Mouse (Mus musculus): Measurements from ENCODE around the gene Cpox.
"Not testable (repeated sequence)": the region's sequence is repeated elsewhere in the genome, so short reads cannot be mapped to it uniquely, and the experiment has no call there.

Cpox gene

DNA sequence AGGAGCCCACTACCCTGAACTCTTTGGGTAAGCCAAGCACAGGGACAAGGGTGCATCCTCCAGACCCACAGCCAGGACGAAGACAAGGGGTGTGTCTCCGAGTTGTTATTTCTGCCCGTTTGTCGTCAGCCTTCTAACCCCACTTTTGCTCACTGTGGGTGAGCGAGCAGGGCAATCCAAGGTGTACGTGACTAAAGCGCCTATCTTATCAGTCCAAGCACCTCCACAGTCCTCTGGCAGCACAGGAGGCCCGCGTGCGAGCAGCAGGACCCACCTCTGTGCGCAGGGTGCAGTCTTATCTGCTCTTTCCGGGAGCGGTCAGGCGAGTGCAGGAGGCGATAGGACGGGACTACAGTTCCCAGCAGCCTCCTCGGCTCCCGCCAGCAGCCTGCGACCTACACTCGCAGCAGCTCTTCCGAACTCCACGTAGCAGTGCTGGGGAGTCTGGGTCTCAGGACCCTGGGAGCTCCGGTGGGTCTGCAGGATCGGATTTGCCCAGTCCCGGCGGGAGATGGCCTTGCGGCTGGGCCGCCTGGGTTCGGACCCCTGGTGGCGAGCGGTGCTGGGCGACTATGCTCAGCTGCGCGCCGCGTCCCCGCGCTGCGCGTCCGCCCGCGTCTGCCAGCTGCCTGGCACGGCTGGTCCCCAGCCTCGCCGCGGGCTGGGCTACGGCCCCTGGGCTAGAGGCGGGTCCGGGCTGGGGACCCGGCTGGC is at the start of gene Cpox:
Gene Cpox (plus strand): TSS at position 376 of the 714 bp plus-strand sequence.
- DNase-seq = peak; percentile 82

DNA sequence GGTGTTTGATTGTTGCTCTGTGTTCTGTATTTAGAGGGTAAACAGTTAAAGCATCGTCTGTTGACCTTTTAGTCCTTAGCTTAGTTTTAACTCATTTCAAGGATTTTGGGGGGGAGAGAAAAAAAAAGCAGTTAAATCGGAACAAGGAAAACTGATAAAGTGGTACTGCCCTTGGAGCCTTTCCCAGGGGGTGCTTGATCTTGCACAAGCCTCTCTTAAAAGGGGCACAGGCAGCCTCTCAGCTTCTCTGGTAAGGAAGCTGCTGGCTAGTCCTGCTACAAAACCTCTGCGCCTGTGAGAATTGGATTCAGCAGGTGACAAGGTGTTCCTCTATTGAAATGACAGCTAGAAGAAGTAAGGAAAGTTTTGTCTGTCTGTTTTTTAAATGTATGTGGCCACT is 47.7 kb upstream of the Cpox start:
- DNase-seq = peak; percentile 73

DNA sequence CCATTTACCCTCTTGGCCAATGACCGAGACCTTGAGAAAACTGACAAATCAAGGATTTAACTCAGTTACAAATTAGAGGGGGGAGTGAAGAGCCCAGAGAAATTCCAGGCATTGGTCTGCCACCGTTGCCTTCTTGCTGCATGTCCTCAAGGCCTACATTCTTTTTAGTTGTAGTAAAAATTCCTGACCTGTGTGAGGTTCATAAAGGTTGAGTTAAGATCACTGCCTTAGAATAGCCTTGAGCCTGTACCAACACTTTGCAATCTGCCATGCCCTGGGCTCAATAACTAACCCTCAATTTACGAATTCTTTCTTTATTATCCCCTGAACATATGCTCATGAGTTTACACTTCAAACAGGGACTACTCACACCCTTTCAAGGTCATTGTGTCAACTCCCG is 47.0 kb upstream of the Cpox start:
- DNase-seq = no peak

DNA sequence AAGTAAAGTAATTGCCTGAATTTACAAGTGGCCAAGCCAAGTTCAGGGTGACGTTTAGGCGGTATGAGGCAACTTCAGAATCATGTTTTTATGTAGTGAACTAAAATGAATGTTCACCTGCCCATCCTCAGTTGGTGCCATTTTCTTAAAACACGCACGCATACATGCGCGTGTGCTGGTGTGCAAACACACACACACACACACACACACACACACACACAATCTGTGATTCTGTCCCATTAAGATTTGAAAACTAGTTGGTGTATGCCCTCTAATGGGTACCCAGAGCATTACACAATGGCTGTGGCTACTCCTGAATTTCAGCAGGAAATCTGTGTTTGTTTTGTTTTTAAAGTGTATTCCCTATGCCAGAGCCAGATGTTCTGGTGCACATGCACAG is 46.1 kb upstream of the Cpox start:
- peak; percentile 81 for DNase-seq

DNA sequence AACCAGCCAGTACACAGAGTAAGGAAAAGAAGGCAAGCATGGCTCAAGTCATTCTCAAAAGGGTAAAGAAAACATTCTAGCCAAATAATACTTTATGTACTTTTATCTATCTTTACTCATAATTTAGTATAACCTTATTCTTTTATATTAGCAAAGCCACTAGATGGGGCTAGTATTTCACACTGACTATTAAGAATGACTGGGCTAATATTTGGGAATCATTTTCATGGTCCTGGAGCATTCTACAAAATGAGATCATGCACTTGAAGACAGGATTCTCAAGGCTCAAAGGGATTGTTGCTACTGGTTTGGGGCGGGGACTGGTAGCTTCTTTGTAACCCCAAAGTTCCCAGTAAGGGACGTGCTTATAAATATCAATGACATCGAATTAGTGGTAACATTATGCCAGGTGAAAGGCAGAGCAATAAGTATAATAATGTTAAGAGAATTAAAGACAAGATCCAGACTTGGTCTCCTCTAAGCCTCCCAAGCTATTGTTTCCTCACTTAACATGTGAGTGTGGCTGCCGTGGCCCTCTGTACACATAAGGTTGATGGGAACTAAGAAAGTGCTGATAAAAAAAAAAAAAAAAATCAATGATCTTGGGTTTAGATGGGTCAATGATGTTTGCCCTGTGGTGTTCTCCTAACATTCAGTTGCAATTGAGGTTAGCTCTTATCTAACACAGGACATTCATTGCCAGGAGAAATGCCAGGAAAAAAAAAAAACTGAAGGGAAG is 42.3 kb upstream of the Cpox start:
- DNase-seq = no peak

DNA sequence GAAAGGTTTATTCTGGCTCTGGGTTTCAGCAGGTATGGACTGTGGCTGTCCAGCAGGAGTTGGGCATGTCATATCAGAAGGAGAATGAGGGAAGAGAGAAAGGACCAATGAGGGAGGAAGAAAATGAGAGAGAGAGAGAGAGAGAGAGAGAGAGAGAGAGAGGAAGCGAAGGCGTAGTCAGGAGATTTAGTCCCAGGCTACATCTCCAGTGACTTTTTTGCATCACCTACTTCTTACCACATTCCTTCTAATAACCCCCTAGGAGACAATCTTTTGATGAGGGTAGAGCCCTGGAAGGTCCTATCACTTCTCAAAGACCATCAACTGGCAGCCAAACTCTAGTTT is 41.8 kb upstream of the Cpox start:
- no peak for DNase-seq

DNA sequence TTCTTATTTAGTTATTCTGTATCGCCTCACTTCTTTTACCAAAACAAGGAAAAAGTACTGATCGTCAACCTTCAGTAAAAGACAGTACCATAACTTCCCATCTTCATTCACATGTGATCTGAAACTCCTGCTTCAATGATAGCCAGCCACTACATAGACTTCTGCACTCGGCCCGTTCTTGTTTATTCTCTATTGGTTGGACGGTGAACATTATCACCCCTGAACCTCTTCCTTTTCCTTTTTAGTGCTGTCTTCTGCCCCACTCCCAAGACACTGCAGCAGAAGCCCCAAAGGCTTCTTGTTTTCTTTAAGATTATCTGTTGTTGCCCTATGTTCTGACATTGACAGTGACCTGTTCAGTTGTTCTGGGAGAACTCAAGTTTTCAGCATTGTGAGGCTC is 41.1 kb upstream of the Cpox start:
- no peak for DNase-seq

DNA sequence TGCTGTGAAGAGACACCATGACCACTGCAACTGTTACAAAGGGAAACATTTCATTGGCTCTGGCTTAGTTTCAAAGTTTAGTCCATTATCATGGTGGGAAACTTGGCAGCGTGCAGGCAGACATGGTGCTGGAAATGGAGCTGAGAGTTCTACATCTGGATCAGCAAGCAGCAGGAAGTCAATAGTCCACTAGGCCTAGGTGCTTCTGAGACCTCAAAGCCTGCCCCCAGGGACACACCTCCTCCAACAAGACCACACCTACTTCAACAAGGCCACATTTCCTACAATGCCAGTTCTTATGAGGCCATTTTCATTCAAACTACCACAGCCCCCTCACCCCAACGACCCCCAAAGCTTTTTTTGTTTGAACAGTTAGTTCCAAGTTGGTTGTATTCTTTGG is 40.4 kb upstream of the Cpox start:
- no peak for DNase-seq

DNA sequence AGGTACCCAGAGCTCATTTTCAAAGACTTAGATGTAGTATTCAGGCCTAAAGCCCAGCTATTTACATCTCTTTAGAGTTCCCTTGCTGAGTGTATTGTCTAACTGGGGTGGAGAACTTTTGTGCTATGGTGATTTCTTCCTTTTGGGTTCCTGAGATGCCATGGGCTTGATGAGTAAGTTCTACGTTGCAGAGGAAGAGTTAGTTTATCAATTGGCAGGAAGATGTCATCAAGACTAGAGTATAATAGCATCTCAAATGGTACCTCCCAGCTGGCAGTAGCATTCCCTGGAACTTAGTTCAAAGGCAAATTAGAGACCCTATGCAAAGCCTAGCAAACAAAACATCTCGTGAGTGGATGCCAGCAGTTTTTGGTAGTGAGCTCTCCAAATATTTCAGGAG is 34.2 kb upstream of the Cpox start:
- DNase-seq = peak; percentile 17

DNA sequence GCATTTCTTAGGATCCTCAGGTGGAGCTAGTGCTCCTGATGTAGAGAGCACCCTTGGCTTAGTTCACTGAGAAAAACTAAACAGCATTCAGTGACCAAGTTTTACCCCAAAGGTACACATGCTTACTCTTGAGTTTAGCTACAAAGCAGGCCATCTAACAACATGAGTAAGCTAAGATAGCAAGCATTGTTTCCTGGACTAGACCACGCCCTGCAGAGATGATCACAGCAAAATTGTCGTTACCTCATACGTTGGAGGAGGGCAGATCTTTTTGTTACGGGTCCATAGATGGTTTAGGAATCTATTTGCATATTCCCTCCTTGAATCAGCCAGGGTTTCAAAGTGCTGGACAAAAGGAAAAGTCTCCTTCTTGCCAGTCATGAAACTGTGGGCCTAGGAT is 32.6 kb upstream of the Cpox start:
- DNase-seq = no peak

DNA sequence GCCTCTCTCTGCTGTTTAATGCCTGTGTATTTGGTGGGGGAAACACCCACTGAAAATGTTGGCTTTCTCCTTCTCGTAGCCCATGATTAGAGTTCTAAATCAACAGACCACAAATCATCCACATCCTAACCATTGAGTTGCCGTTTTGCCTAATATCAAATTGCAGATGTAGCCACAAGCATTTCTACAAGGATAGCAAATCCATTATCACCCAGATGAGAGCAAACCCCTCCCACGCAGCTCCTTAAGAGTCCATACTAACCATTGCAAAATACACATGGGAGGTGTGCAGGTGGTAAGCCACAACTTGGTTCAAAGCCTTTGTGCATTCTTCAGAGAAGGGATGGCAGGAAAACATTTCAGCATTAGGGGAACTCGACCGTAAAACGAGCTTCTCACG is 32.1 kb upstream of the Cpox start:
- no peak for DNase-seq

DNA sequence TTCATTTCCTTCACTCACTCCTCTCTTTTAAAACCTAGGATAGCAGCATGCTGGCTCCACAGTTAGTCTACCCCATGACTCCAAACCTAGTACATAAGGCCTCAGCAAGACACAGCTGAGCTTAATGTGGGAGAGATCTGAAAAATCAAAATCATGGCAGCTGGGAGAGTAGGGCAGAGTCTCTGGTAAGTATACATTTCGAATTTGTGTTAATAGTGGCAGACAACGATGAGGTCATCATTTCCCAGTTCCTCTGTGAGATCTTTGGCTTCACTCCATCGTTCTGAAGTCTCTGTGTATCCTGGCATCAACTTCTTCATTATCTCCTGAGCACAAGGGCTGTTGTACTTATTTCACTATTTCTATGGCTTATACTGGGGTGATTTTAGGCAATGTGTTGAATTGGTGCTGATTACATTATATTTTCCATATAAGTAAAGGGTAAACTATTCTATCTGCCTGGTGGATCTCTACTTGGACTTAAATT is 31.4 kb upstream of the Cpox start, which contains the start of gene E330017A01Rik:
Gene E330017A01Rik (minus strand): TSS at position 51 of the 487 bp plus-strand sequence.
- peak; percentile 8 for DNase-seq

DNA sequence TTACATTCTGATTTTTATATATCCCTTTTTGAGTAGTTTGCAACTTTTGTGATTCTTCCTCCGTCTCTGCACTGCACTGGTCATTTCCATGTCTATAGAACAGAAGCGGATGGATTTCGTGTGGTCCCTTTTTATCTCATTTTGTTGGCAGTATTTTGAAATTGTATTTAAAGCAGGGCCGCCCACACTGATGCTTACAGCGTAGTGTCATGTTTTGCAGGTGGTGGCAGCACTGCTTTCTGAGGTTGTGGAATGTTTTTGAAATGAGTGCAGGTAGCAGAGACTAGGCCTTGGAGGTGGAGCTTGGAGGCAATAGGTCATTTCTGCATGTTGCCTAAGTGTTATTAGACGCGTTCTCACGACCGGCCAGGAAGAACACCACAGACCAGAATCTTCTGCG is 20.1 kb upstream of the Cpox start:
- DNase-seq = no peak

DNA sequence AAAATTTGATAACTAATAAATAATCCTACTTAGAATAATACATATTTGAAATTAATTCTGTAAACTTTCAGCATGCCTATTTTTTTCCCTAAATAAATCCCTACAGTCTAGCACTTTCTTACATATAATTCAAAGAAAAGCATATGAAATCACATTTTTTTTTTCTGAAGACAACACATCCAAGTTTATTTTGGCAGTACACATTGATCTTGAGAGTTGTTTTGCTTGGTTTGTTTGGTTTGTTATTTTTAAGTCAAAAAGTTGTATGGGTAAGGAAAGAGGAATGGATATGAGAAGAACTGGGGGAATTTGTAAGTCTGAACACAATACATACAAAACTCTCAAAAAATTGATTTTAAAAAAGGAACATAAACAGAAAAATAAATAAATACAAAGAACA is 14.3 kb upstream of the Cpox start:
- DNase-seq = no peak

DNA sequence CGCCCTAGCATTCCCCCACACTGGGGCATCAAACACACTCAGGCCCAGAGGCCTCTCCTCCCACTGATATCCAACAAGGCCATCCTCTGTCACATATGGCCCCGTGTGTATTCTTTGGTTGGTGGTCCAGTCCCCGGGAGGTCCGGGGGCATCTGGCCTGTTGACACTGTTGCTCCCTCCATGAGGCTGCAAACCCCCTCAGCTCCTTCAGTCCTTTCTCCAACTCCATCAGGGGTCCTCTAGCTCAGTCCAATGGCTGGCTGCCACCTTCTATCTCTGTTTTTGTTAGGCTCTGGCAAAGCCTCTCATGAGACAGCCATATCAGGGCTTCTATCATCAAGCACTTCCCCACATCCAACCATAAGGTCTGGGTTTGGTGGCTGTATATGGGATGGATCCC is 13.6 kb upstream of the Cpox start:
- DNase-seq = no peak

DNA sequence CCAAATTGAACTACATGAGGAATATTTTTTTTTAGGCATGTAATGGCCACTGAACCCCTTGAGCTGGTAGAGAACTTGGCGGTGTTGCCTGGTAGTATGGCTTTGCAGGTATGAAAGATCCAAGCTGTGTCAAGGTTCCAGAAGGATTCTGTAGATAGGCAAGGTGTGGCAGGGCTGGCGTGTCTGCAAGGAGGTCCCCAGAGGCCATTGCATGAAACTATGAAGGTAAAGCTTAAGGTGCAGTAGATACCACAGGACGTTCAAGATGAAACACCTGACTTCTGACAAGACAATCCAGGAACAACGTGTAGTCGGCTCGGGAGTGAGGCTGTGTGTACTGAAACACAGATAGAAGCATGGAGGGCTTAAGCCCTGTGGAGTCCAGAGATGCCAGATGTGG is 11.4 kb upstream of the Cpox start:
- DNase-seq = no peak

DNA sequence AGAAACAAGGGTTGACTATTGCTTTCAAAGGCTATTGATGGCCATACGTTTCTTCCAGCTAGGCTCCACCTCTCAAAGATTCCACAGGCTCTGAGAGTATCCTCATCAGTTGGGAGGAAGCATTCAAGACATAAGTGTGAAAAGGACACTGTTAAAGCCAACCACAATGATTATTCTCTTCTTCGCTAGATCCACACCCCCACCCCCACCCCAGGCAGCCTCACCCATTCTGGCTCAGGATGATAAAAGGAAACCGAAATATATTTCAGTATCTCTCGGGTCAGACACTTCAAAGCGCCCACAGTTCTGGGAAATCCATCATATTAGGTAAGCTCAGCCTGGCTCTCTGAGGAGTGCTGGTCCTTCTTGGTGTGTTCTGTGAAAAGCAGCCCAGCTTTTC is 8.3 kb upstream of the Cpox start:
- DNase-seq = no peak

DNA sequence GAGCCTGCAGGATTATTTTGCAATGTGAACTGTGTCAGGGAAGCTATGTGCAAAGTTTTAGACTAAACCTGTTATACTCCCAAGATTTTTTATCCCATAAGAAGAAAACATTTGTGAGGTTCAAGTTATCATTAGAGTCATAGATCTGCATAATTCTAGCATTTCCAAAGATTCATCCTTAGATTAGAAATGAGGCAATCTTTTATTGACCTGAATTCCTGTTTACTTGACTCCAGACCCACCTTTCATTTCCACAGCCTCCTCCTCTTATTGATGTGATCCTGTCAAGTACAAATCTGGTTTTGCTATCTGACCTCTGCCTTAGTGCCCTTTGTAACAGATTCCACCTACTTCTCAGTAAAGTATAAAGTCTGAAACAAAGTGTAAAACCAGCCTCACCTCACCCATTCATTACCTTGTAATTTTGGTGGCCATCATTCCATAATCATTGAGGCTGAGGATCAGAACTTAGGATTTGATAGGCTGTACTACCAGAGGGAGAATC is 7.8 kb upstream of the Cpox start:
- DNase-seq = no peak

DNA sequence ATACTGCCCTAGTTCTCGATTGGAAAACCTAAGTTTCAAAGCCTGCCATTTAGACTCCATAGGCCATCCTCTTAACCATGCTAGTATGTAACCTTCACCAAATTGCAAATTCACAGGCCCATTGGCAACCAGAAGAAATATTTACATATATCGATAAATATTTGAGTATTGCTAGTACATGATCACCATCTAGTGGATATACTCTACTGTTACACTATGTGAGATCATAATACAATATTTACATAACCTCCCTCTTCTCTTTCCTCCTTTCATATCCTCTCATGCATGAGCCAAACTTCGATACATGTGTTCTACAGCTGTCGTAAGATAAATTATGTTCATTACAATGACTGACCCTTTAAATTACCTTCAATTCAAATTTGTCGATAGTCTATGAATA is 7.1 kb upstream of the Cpox start:
- no peak for DNase-seq

DNA sequence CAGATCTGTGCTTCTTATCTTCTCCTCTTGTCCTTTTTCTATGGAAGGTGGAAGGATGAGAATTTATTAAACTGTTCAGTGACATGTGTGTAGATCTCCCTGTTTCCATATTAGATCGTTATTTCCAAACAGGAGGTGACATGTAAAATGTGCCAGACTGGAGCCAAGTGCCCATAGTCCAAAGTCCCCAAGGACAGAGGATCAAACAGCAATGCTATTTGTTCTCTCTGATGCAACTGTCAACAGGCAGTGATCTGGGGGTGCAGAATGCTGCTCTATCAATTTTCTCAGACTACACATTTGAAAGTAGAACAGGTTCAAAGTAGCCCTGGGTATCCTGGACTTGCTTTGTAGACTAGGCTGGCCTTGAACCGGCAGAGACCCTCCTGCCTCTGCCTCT is 6.3 kb upstream of the Cpox start:
- no peak for DNase-seq

DNA sequence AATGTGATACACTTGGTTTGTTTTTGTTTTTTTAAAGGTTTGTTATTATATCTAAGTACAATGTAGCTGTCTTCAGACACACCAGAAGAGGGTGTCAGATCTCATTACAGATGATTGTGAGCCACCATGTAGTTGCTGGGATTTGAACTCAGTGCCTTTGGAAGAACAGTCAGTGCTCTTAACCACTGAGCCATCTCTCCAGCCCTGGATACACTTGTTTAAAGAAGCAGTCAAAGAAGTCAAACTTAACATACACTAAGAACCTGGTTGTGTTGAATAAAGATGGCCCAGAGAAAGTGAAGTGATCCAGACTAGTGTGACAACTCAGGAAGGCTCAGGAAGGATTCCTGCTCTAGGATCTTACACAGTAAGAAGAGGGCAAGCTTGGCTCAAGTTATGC is 5.0 kb upstream of the Cpox start:
- not testable (repeated sequence) for DNase-seq

DNA sequence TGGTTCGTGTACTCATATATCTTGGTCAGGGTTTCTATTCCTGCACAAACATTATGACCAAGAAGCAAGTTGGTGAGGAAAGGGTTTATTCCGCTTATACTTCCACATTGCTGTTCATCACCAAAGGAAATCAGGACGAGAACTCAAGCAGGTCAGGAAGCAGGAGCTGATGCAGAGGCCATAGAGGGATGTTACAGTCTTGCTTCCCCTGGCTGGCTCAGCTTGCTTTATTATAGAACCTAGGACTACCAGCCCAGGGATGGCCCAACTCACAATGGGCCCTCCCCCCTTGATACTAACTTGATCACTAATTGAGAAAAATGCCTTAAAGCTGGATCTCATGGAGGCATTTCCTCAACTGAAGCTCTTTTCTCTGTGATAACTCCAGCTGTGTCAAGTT is 3.4 kb upstream of the Cpox start:
- DNase-seq = not testable (repeated sequence)

DNA sequence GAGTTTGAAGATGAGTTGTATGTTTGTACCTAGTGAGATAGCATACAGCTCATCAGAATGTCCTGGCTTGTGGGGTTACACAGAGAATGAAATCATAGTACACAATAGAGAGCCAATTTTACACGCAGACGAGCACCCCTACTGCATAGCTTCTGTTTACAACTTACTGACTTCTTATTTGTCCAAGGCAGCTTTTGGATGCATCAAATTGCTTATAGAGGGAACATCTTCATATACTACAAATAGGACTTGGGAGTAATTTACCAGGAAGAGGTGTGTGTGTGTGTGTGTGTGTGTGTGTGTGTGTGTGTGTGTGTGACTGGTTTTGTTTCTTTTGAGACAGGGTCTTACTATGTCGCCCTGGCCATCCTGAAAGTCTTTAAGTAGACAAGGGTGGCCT is 1.5 kb upstream of the Cpox start:
- no peak for DNase-seq

DNA sequence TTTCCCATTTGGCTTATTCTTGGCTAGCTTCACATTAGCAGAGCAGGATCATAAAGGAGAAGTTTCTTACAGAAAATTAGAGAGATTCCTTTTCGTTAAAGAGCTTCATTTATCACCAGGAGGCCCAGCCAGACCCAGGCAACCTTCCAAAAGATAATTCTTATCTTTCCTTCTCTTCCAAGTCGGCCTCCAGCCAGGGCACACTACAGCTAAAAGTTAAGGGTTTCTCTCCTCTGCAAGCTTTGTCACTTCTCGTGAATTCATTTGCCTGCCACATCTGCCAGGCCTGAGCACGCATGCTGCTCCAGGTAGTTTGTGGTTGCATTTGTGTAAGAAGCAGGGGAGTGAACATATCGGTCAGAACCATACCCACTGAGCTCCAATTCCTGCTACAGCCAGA is 828 bp upstream of the Cpox start:
- no peak for DNase-seq
